Mouse (Mus musculus): ENCODE results near the gene Osbpl2.

Osbpl2 gene

DNA sequence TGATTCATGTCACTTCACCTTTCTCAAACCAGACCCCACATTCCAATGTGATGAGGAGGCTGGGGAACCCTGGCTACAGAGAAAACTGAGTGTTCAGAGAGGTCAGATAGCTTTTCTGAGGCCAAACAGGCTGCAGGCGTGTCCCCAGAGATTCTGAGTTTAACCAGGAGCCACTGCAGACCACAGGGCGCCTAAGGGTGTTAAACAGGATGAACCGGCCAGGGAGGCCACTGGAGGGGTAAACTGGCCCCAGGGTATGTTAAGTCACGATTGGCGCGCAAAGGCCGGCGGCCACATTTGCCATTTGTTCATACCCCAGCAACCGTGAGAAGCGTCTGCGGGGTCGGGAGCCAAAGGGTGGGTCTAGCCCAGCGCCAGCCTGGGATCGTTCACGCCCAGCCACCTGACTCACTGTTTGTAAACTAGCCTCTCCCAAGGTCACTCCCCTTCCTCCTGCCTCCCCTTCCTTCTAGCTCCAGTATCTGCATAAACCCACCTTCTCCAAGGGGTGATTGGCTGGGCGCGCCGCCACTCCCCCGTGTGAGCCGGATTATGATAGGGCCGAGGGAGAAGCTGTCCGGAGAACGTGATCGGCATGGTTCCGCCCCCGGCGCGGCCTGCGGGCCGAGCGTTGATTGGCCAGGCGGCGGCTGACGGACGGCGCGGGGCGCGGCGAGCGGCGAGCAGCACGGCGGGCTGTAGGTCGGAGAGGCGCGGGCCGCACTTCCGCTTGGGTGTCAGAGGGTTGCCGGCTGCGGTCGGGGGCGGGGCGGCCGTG, at the start of gene Osbpl2:
Osbpl2 (plus strand) TSS at position 646 of the 778 bp plus-strand sequence.
- peak; percentile 93 for DNase-seq (ENCODE audit: low read depth, low spot score)

- DNase-seq (ENCODE audit: low read depth, low spot score) = no peak
Observed at GRCm38 (mm10) chr2:180069770-180070480, 49.2 kb upstream of the Osbpl2 start.

DNA sequence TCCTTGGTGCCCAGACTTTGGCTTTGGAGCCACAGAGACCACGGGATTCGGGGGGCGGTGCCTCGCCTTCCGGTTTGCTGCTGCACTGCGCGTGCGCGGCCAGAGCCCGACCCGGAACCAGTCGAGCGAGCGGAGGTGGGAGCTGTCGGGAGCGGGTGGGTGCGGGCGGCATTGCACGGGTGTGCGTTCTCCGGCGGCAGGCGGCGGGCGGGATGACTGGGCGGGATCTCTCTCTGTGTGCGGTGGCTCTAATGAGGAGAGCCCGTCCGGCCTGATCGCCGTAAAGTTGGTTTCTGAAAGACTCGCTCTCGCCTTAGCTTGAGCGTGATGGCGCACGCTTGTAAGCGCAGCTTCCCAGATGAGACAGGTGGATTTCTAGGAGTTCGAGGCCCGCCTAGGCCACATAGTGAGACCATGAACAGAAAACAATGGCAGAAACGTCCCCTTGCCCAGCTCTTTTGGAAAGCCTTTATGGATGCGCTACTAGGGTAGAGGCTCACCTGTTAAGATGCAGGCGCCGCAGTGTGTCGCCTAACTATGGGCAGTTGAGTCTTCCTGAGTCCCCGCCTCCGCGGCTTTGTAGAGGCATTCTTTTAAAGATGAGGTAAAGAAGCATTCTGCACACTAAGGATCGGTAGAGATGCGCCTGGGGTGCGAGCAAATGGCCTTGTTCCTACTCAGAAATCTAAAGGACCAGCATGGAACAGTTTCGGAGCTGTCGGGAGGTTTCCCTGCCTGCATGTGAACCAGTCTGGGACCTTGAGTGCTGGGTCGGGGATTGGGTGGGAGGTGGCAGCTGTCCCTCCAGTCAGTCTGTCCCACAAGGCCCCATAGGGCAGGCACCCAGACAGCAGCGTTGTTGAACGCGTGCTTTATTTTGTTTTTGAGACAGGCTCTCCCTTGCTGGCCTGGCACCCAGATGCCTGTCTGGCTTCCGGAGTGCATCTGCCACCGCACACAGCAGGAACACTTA, 48.3 kb upstream of the Osbpl2 start, which contains the start of gene Mtg2:
Mtg2 (plus strand) TSS at position 108 of the 973 bp plus-strand sequence.
- DNase-seq (ENCODE audit: low read depth, low spot score) = peak; percentile 83

DNA sequence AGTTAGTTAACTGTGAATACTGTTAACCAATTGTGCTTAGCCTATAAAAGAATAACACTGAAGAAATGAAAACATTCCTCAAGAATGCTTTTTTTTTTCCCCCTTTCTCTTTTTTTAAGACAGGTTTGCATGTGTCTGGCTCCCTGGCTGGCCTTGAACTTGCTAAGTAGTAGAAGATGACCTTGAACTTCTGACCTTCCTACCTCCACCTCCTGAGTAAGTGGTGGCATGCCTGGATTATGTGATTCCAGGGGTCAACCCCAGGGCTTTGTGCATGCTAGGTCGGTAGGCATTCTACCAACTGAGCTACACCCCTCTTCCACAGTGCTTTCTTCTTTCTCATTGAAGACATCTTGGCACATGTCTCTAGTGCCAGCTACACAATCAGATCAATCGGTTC, 47.4 kb upstream of the Osbpl2 start:
- no peak for DNase-seq (ENCODE audit: low read depth, low spot score)

DNA sequence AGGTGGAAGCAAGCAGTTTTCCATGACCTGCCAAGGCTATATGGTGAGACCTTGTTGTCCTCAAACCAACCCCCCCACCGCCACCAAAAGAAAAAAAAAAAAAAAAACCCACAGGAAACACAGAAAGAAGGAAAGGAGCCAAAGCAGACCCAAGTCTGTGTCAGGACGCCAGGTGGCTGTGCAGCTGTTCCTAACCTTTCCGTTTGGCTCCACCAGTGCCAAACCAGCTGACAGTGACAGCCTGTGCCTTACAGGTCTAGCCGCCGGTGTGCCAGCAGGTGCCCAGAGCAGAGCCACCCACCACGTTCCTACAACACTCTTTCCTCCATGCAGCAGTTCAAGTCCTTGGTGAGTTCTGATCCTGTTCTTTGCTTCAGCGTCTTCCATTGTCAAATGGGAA, 46.2 kb upstream of the Osbpl2 start:
- DNase-seq (ENCODE audit: low read depth, low spot score) = no peak

GRCm38 (mm10) chr2:180077622-180078021, 41.5 kb upstream of the Osbpl2 start:
- DNase-seq (ENCODE audit: low read depth, low spot score) = no peak

- no peak for DNase-seq (ENCODE audit: low read depth, low spot score)
Observed at GRCm38 (mm10) chr2:180080680-180081079, 38.4 kb upstream of the Osbpl2 start.

GRCm38 (mm10) chr2:180083063-180083462, 36.0 kb upstream of the Osbpl2 start:
- DNase-seq (ENCODE audit: low read depth, low spot score) = no peak

- no peak for DNase-seq (ENCODE audit: low read depth, low spot score)
Observed at GRCm38 (mm10) chr2:180084565-180084964, 34.5 kb upstream of the Osbpl2 start.

GRCm38 (mm10) chr2:180085926-180086636, 33.0 kb upstream of the Osbpl2 start:
- DNase-seq (ENCODE audit: low read depth, low spot score) = no peak

DNA sequence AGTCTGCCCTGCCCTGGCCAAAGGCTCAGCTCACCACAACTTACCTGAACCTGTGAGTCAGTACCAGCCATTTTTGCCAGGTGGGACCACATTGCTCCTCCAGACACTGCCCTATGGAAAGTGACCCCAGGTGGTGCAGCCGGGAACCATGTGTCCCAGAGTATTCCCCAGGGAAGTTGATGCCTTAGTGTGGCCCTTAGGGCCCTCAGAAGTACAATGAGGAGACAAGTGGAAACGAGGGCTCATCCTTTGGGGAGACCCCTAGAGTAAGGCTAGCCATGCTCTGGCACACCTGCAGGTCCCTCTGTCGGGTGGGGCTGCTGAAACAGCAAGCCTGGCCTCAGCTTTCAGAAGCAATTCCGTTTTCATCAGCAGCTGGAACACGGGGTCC, 32.5 kb upstream of the Osbpl2 start:
- DNase-seq (ENCODE audit: low read depth, low spot score) = no peak

DNA sequence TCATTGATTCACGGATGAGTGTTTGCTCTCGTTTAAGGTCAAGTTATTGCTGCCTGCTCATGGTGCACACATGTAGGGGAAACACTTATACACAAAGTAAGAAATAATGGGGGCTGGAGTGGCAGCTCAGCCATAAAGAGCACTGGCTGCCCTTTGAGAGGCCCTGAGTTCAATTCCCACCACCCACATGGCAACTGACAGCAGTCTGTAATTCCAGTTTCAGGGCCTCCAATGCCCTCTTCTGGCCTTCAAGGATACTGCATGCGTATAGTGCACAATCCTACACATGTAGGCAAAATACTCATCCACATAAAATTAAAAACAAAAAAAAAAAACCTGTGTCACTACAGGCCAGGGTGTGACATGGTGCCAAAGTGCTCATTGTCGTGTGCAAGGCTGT, 31.6 kb upstream of the Osbpl2 start:
- DNase-seq (ENCODE audit: low read depth, low spot score) = no peak

DNA sequence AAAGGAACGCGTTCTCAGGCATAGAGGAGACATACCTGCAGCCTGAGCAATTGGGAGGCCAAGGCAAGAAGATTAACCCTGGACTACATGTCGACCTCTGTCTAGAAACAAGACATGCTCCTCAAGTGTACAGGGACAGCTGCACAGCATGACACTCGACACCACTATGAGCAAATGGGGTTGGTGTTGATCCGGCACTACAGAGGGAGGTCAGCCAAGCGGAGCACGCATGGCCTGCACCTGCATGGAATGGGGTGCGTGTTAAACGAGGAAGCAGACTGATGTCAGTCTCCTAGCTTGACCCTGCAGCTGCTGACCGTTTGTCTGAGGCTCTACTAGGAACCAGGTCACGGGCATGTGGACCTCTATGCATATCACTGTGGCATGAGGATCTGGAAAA, 28.8 kb upstream of the Osbpl2 start:
- no peak for DNase-seq (ENCODE audit: low read depth, low spot score)

- no peak for DNase-seq (ENCODE audit: low read depth, low spot score)
Observed at GRCm38 (mm10) chr2:180095711-180096110, 23.4 kb upstream of the Osbpl2 start.

GRCm38 (mm10) chr2:180097585-180097984, 21.5 kb upstream of the Osbpl2 start:
- no peak for DNase-seq (ENCODE audit: low read depth, low spot score)

- no peak for DNase-seq (ENCODE audit: low read depth, low spot score)
Observed at GRCm38 (mm10) chr2:180098167-180098566, 20.9 kb upstream of the Osbpl2 start.

DNA sequence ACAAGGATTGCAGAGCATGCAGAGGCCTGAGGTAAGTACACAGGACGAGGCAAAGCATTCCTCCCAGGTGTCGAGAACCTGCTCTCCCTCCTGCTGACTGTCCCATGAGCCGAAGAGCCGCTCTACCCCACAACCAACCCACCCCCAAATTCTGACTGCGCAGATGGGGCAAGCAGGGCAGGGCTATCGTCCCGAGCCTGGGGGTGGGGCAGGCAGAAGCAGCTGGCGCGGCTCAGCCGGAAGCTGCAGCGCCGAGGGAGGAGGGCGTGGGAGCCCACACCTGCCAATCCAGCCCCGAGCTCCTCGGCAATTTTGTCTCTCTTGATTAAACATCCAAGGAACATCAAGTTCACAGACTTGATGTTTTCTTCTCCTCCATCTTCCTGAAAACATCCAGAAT, 19.6 kb upstream of the Osbpl2 start:
- DNase-seq (ENCODE audit: low read depth, low spot score) = no peak

- DNase-seq (ENCODE audit: low read depth, low spot score) = no peak
Observed at GRCm38 (mm10) chr2:180103151-180103977, 15.7 kb upstream of the Osbpl2 start.

- no peak for DNase-seq (ENCODE audit: low read depth, low spot score)
Observed at GRCm38 (mm10) chr2:180103978-180104658, 15.0 kb upstream of the Osbpl2 start, which contains the start of gene Hrh3. TSS of gene Hrh3 (minus strand) at chr2:180104488.

Measured in retina, adult 2 months (tissue).